Mouse (Mus musculus) heart, postnatal 0 days (tissue): ENCODE data around the gene Psmg3.

Source experiments
- CTCF ChIP-seq: IDR thresholded peaks from 2 replicates; pipeline ENCODE4 v1.5.1; 2016; ENCODE audit warnings: antibody characterized with exemption, control low read depth, low read depth
- EP300 ChIP-seq: IDR thresholded peaks from 2 replicates; pipeline ENCODE4 v1.6.1; 2016; ENCODE audit warnings: antibody characterized with exemption, low read depth

DNA sequence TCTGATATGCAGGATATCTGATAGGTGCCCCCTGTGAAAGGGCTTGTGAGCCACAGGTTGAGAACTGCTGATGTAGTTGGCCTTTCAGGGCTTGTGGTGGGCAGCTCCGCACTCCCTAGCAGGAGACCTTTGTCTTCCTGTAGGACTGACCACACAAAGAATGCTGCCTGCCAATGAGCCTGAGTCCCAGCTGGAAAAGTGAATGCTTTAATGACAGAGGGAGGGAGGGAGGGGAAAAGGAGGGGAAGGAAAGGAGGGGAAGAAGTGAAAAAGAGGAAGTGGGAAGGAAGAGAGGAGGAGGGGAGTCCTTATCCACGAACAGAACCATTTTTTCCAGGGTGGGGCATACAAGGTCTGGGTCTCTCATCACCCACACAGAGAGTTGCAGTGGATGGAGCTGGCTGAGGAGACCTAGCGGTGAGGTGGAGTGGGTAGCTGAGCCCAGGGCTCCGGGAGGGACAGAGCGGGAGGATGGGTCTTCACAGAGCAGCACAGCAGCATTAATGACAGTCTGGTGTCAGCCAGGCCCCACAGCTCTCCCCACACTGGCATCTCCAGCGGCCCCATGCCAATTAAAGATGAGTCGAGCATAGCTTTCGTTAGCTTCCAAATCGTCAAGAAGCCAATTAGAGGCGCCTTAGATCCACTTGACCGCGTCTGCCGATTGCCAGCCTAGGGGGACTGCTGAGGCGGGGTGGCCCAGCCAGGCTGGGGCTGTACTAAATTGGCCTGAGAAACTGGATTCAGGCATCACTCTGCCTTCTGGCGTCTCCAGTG lies 33.8 kb upstream of the Psmg3 start:
- TF ChIP-seq CTCF: no peak
- no peak for TF ChIP-seq EP300
